Mouse (Mus musculus) embryo, embryonic 10.5 days (tissue): ENCODE measurements around the gene Cxcr2.
"Not testable (repeated sequence)": the region's sequence is repeated elsewhere in the genome, so short reads cannot be mapped to it uniquely, and the experiment has no call there.

Experiments used
- DNase-seq: peaks from one replicate; pipeline ENCODE4 v3.0.0-alpha.2; 2015; ENCODE audit warnings: low spot score

Cxcr2 gene

GRCm38 (mm10) chr1:74139415-74139814 lies 14.4 kb upstream of the Cxcr2 start:
- DNase-seq, result peak; percentile 33

GRCm38 (mm10) chr1:74141781-74142180 lies 12.0 kb upstream of the Cxcr2 start:
- no peak for DNase-seq

GRCm38 (mm10) chr1:74149106-74149885 lies 4.5 kb upstream of the Cxcr2 start:
- no peak for DNase-seq

DNA sequence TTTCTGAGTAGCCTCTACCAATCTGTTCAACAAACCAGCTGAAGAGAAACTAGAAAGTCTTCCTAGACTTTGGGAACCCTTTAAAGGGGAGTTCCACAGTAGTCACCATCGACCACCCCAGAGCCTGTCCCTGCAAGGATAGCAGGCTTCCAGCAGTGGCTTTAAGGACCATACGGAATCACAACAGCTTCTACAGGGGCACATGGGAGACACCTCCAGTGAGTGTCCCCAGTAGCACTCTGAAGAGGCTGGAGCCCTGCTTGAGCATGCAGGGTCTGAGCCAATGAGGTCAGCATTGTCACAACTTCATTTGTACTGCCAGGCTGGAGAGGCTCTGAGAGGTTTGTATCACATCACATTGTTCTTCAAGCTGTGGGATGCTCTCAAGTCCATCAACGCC lies 3.7 kb upstream of the Cxcr2 start:
- DNase-seq, result no peak

DNA sequence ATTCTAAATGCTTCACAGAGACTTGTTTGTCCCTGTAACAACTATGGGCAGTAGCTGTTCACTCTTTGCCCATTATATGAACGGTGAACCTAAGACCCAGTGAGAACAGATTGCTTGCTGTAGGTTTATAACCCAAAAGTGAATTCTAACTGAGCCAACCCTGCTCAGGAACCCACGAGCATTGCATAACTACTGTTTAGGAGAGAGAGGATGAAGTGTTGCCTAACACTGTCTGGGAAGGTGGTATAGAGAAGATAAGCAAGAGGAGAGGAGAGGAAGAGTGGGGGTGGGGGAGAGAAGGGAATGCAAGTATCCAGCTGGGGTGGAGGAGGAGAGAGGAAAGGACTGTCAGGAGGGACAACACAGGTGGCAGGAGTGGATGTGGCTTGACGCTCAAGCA lies 2.7 kb upstream of the Cxcr2 start:
- DNase-seq, result no peak

- DNase-seq, result no peak
Measured at GRCm38 (mm10) chr1:74155435-74156012, 1.7 kb downstream of the Cxcr2 start.

DNA sequence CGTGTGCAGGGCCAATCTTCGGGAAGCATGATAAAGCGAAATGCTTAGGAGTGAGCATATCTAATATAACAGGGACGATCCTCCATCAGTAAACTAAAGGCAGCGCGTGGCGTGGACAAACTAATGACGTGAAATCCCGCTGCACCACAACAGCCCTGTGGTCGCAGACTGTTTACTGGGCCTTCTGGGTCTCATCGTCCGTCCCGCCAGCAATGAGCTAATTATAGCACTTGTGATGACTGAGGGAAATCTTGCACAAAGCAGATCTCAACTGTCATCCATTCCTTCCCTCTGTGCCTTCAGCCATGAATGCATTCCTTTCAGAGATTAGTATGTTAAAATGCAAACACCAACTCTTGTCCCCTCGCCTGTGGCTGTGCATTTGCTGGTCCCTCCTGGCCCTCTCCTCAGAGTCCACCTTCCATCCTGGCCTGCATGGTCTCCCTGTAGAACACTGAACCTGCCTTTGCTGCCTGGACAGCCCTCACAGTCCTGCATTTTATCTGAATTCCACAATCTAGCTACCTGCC lies 2.7 kb downstream of the Cxcr2 start:
- DNase-seq, result no peak

DNA sequence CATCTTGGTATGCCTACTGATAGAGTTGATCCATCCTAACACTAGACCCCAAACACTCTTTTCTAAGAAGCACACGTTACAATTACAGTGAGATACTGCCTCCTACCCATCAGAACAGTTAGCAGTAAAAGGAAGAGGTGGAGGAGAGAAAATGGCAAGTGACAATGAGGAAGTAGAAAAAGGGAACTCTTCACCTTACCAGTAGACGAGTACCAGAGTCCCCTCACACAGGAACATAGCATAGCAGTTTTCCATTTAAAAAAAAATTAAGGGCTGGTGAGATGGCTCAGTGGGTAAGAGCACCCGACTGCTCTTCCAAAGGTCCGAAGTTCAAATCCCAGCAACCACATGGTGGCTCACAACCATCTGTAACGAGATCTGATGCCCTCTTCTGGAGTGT lies 5.8 kb downstream of the Cxcr2 start:
- DNase-seq, result not testable (repeated sequence)

DNA sequence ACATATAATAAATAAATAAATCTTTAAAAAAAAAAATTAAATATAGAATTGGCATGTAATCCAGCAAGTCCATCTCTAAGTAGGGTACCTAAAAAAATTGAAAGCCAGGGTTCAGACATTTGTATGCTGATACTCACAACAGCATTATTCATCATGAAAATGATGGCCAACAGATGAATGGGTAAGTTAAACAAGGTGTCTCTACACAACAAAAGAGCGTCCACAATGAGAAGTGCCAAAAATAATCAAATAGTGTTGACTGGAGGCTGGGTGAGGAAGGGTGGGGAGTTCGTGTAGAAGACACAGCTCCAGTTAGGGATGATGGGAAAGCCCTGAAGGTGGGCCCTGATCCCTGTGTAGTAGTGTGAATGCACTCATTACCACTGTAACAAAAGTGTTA lies 6.2 kb downstream of the Cxcr2 start:
- no peak for DNase-seq

DNA sequence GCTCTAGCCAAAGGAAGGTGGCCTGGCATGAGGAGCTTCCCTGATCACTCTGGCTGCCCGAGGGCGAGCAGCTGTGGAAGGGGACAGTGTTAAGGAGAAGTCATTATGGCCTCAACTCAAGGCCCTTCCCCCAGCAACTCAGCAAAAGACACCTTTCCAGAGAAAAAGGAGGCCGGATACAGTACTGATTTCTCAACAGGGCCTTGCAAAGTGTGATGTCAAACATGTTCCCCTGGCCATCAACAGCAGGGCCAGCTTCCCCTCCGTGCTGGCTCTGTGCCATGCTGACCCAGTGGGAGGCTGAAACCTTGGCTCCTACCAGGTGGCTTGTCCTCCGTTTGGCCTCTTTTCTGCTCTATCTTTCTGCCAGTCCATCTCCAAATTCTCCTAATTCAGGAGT lies 13.3 kb downstream of the Cxcr2 start:
- no peak for DNase-seq

DNA sequence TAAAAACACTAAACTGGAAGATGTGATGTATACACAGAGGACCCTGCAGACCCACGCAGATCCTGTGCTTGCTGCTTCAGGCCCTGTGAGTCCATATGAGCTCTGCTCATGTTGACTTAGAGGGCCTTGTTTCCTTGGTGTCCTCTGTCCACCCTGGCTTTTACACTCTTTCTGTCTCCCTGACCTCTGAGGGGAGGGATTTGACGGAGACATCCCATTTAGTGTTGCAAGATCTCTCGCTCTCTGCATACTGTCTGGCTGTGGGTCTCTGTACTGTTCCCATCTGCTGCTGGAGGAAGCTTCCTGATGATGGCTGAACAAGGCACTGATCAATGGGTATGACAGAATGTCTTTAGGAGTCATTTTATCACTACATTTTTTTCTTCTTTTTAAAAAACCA lies 15.9 kb downstream of the Cxcr2 start:
- no peak for DNase-seq

DNA sequence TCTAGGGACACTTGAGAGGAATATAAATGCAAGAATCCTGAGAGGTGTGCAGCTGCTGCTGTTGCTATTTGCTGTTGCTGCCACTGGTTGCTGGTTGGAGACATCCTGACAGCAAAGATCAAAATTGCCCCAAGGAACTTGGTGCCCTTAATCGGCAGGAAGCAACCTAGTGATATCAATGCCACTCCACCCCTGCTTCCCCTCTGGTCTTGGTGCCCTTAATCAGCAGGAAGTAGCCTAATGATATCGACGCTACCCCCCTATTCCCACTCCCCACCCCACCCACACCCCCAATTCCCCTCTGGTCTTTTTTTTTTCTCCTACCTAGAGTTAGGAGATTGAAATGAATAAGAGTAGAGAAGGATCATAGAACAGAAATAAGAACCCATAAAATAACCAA lies 18.9 kb downstream of the Cxcr2 start:
- DNase-seq, result no peak

- no peak for DNase-seq
Measured at GRCm38 (mm10) chr1:74175731-74176130, 21.9 kb downstream of the Cxcr2 start.

GRCm38 (mm10) chr1:74178618-74179017 lies 24.8 kb downstream of the Cxcr2 start:
- no peak for DNase-seq

GRCm38 (mm10) chr1:74179624-74180408 lies 26.0 kb downstream of the Cxcr2 start:
- DNase-seq, result peak; percentile 33

GRCm38 (mm10) chr1:74181462-74181861 lies 27.7 kb downstream of the Cxcr2 start:
- DNase-seq, result no peak

DNA sequence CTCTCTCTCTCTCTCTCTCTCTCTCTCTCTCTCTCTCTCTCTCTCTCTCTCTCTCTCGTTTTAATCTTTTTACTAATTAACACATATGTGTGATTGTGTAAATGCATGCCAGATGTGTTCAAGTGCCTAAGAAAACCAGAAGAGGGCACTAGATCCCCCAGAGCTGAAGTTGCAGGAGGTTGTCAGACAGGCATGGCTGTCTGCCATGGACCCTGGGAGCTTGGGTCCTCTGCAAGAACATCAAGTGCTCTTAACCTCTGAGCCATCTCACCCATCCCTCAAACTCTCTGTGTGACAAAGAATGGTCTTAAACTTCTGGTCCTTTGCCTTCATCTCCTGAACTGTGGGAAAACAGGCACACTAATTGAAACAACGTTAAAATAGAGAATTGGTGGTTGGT lies 29.2 kb downstream of the Cxcr2 start:
- no peak for DNase-seq

GRCm38 (mm10) chr1:74190471-74190870 lies 36.7 kb downstream of the Cxcr2 start:
- no peak for DNase-seq

DNA sequence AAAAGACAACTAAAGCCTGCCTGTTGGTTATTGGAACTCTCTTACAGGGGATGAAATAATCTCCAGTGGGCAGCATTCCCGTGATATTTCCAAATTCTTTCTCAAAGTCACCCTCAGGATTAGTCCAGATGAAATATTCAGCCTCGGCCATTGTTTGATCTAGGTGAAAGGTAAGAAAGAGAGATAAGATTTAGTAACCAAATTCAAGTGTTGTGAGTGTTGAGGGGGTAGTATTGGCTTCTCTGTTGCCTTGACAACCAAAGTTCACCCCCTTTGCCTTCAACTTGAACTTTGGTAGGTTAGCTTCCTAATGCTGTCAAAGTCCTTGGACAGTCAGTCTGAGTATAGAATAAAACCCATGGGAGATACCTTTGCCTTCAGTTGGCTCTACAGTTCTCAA lies 38.9 kb downstream of the Cxcr2 start:
- DNase-seq, result no peak

DNA sequence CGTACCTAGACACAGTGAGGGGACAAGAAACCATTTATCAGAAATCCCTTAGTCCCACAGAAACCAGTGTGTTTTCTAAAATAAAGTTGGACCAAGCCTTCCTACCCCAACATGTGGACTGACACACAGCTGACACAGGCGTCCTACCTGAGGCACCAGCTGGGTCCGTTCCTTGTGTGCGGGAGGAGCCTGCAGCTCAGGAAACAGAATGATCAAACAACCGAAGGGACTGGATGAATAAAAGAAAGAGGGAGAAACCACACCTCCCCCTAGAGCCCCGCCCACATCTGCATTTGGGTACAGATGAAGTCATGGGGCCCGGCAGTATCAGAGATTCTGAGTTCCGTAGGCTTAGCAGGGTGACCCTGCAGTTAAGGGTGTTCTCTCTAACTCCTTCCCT lies 40.7 kb downstream of the Cxcr2 start, which contains the start of gene Cxcr1:
TSS of gene Cxcr1 (minus strand) at position 187 of the 400 bp plus-strand sequence.
- no peak for DNase-seq

DNA sequence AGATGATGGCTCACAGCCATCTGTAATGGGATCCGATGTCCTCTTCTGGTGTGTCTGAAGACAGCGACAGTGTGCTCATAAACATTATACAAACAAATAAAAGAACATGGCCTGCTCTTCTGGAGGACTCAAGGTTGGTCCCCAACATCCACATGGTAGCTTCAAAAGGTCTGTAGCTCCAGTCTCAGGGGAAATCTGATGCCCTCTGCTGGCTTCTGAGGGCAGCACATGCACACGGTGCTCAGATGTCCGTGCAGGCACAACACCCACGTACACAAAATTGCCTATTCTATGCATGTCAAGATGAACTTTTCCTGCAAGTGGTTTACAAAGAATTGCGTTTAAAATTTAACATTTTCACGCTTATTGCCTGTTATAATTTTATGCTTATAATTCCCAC lies 42.2 kb downstream of the Cxcr2 start:
- peak; percentile 58 for DNase-seq

DNA sequence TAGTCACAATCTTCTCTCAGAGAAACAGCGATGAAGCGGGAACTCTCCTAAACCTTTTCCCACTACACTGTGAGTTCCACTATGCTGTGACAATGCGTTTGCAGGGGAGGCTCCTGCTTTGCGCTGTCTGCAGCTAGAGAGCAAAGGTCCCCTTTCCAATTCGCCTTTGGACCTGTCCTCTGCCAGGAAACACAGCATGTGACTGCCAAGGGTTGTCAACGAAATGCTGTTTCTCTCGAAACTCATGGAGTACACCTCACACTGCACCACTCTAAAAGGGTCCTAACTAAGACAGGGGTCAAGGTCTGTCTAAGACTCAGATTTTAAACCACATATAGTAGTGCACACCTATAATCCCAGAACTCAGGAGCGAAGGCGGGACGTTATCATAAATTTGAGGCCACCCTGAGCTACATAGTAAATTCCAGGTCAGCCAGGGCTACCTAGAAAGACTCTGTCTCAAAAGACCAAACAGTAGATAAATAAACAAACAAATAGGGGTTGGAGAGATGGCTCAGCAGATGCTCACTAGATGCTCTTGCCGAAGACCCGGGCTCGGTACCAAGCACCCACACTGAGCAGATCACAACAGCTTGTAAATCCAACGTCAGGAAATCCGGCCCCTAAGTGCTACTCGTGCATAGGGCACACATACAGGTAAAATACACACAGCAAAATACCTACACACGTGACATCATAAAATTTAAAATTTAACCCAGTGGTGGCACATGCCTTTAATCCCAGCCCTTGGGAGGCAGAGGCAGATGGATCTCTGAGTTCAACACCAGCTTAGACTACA lies 43.0 kb downstream of the Cxcr2 start:
- DNase-seq, result no peak
